ENCODE assay signal across 8 mouse cellular contexts in the genomic region with DNA sequence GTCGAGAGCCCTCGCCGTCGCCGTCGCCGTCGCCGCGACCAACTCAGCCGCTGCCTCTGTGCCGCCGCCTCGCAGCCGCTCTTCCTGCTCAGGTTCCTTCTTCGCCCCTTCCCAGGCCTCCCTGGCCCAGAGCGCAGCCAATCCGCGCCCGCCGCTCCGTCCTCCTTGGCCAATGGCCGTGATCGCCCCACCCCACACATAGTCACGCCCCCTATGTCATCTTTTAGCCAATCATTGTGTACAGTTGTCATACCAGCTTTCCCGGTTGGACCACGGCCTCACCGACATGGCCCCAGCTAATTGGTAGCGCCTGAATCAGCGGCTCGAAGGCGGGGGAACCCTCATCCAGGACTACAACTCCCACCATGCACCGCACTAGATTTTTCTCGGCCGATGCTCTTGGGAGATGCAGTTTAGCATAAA. TPM values are rescaled to one million over a fixed set of nuclear protein-coding genes. Genes with fewer than 3 reads are reported as not detected.
DNase-seq lines count a peak whose midpoint lies in the region; ATAC-seq and TF ChIP-seq lines count a peak whose summit lies in the region.

A gene (minus strand): TSS at position 113 of the 423 bp plus-strand sequence.

- H3K9me3 ChIP-seq in forebrain, embryonic 10.5 days: no peaks in the 10 kb centered on the region
- H3K9me3 ChIP-seq in heart, embryonic 15.5 days (replicated peaks): no peaks in the 10 kb centered on the region
- no peaks in the 10 kb centered on the region for H3K9me3 ChIP-seq in liver, embryonic 14.5 days (ENCODE audit: control insufficient read depth, low read length)
- H3K9me3 ChIP-seq in neural tube, embryonic 11.5 days (ENCODE audit: control insufficient read depth, low read length): no peaks in the 10 kb centered on the region
- no peaks in the 10 kb centered on the region for H3K9me3 ChIP-seq in stomach, postnatal 0 days (ENCODE audit: control insufficient read depth, low read length)

- H3K4me1 ChIP-seq in forebrain, embryonic 10.5 days: peaks cover 31% of the 10 kb centered on the region
- H3K4me1 ChIP-seq in heart, embryonic 15.5 days (replicated peaks): peaks cover 9% of the 10 kb centered on the region
- peaks cover 2 to 4% of the 10 kb centered on the region in 2 experiments; a peak in 1 of 4 replicates for H3K4me1 ChIP-seq in liver, embryonic 14.5 days (replicated peaks; ENCODE audit: control insufficient read depth in 2 of 2, insufficient read depth in 2 of 2, low read length in 1 of 2)
- H3K4me1 ChIP-seq in neural tube, embryonic 11.5 days (ENCODE audit: control insufficient read depth, insufficient read depth, low read length): peaks cover 3% of the 10 kb centered on the region; the same call in 1 of the 2 replicates
- no peaks in the 10 kb centered on the region for H3K4me1 ChIP-seq in stomach, postnatal 0 days (replicated peaks; ENCODE audit: control insufficient read depth, insufficient read depth)

- TF ChIP-seq CTCF in liver, embryonic 14.5 days (IDR thresholded peaks at IDR 0.05; ENCODE audit: low read depth): no peak
- no peak for TF ChIP-seq CTCF in stomach, postnatal 0 days (IDR thresholded peaks at IDR 0.05; ENCODE audit: low read depth)

- peak within 1 kb of the TSS; percentile 85 for H3K4me3 ChIP-seq in forebrain, embryonic 10.5 days
- H3K4me3 ChIP-seq in heart, embryonic 15.5 days: peak within 1 kb of the TSS; percentile 69
- H3K4me3 ChIP-seq in liver, embryonic 14.5 days (ENCODE audit: insufficient read depth in 1 of 2, low read depth in 2 of 2, low read length in 2 of 2): peak within 1 kb of the TSS; percentile 72 to 83
- H3K4me3 ChIP-seq in neural tube, embryonic 11.5 days (ENCODE audit: low read depth, low read length): peak within 1 kb of the TSS; percentile 88
- H3K4me3 ChIP-seq in stomach, postnatal 0 days (ENCODE audit: low read depth, low read length): peak within 1 kb of the TSS; percentile 90

- peak; percentile 97 to 98 for DNase-seq in CD8-positive naive resting alpha-beta T cell, adult 2 months (ENCODE audit: low read depth in 2 of 2, low spot score in 2 of 2)
- DNase-seq in c-Kit-positive CD71-negative TER-119-negative erythroid progenitor cells, embryonic 14.5 days (ENCODE audit: low read depth): peak; percentile 95
- peak; percentile 96 for DNase-seq in forebrain, embryonic 10.5 days (ENCODE audit: extremely low spot score, low spot score)
- DNase-seq in kidney, postnatal 25 days: peak; percentile 98 to 99
- peak; percentile 98 for DNase-seq in liver, embryonic 14.5 days (ENCODE audit: low read depth in 3 of 3, low spot score in 3 of 3)
- peak; percentile 97 for DNase-seq in neural tube, embryonic 11.5 days (ENCODE audit: low spot score)
- DNase-seq in stomach, postnatal 0 days (ENCODE audit: low spot score): peak; percentile 98

- TF ChIP-seq EP300 in liver, embryonic 14.5 days (IDR thresholded peaks at IDR 0.05; ENCODE audit: low read depth): no peak
- no peak for TF ChIP-seq EP300 in stomach, postnatal 0 days (optimal IDR thresholded peaks at IDR 0.05)

- peak within 1 kb of the TSS; percentile 92 for H3K4me2 ChIP-seq in heart, embryonic 15.5 days
- H3K4me2 ChIP-seq in liver, embryonic 14.5 days (ENCODE audit: low read depth): peak within 1 kb of the TSS; percentile 72
- peak within 1 kb of the TSS; percentile 81 for H3K4me2 ChIP-seq in neural tube, embryonic 11.5 days (ENCODE audit: low read depth)
- peak within 1 kb of the TSS; percentile 89 for H3K4me2 ChIP-seq in stomach, postnatal 0 days (replicated peaks; ENCODE audit: low read depth)

- ATAC-seq in heart, embryonic 15.5 days (replicated peaks; ENCODE audit: insufficient number of reproducible peaks, insufficient read depth, low FRiP score, low read depth): peak; percentile 100
- peak; percentile 99 for ATAC-seq in liver, embryonic 14.5 days (ENCODE audit: insufficient read depth)
- ATAC-seq in neural tube, embryonic 11.5 days (ENCODE audit: insufficient read depth, low FRiP score, low TSS enrichment): peak; percentile 100
- peak; percentile 99 for ATAC-seq in stomach, postnatal 0 days (ENCODE audit: low FRiP score, low TSS enrichment)

- 0 out of 2 replicates have a peak, but pooled peaks cover 6% of the 10 kb centered on the region for H3K36me3 ChIP-seq in forebrain, embryonic 10.5 days (replicated peaks)
- no peaks in the 10 kb centered on the region for H3K36me3 ChIP-seq in heart, embryonic 15.5 days
- no peaks in the 10 kb centered on the region for H3K36me3 ChIP-seq in liver, embryonic 14.5 days (replicated peaks; ENCODE audit: control insufficient read depth, insufficient read depth, low read depth)
- H3K36me3 ChIP-seq in neural tube, embryonic 11.5 days (ENCODE audit: control insufficient read depth, insufficient read depth, low read length): no peaks in the 10 kb centered on the region
- H3K36me3 ChIP-seq in stomach, postnatal 0 days (ENCODE audit: control insufficient read depth, insufficient read depth, low read length): no peaks in the 10 kb centered on the region

- WGBS in forebrain, embryonic 10.5 days: under 1% methylated on average over 35 of the region's 35 CpGs
- WGBS in heart, embryonic 15.5 days: under 1% methylated on average over 32 of the region's 35 CpGs
- under 1% methylated on average over 22 of the region's 35 CpGs for WGBS in liver, embryonic 14.5 days (ENCODE audit: insufficient replicate concordance)
- WGBS in neural tube, embryonic 11.5 days: 0% methylated on average over 35 of the region's 35 CpGs
- WGBS in stomach, postnatal 0 days: under 1% methylated on average over 34 of the region's 35 CpGs

- peak within 1 kb of the TSS; percentile 88 for H3K27ac ChIP-seq in forebrain, embryonic 10.5 days
- H3K27ac ChIP-seq in heart, embryonic 15.5 days: peak within 1 kb of the TSS; percentile 67
- peak within 1 kb of the TSS; percentile 27; the same call in 1 of the 2 replicates for H3K27ac ChIP-seq in liver, embryonic 14.5 days
- peak within 1 kb of the TSS; percentile 35; the same call in 1 of the 2 replicates for H3K27ac ChIP-seq in neural tube, embryonic 11.5 days (ENCODE audit: low read depth, low read length)
- peak within 1 kb of the TSS; percentile 86 for H3K27ac ChIP-seq in stomach, postnatal 0 days (replicated peaks)

- H3K9ac ChIP-seq in heart, embryonic 15.5 days: peak within 1 kb of the TSS; percentile 77
- peak within 1 kb of the TSS; percentile 77 for H3K9ac ChIP-seq in liver, embryonic 14.5 days (replicated peaks)
- H3K9ac ChIP-seq in neural tube, embryonic 11.5 days (ENCODE audit: low read length): peak within 1 kb of the TSS; percentile 87
- H3K9ac ChIP-seq in stomach, postnatal 0 days (ENCODE audit: low read length): peak within 1 kb of the TSS; percentile 98

- H3K27me3 ChIP-seq in forebrain, embryonic 10.5 days (ENCODE audit: poor library complexity, severe bottlenecking): no peaks in the 10 kb centered on the region
- no peaks in the 10 kb centered on the region for H3K27me3 ChIP-seq in heart, embryonic 15.5 days
- H3K27me3 ChIP-seq in liver, embryonic 14.5 days (ENCODE audit: control insufficient read depth, insufficient read depth, low read length): no peaks in the 10 kb centered on the region
- no peaks in the 10 kb centered on the region for H3K27me3 ChIP-seq in neural tube, embryonic 11.5 days (ENCODE audit: control insufficient read depth, insufficient read depth, low read length)
- no peaks in the 10 kb centered on the region for H3K27me3 ChIP-seq in stomach, postnatal 0 days (ENCODE audit: control insufficient read depth, insufficient read depth, low read length)

RNA-seq across cellular contexts. Expression of the gene that starts here (rescaled TPM):
- polyA plus RNA-seq in forebrain, embryonic 10.5 days (2016; fragmentation: Nextera tagmentation; extraction: Ambion mirVana): 60.7 and 61.5 TPM in 2 replicates
- polyA plus RNA-seq in heart, embryonic 15.5 days (2015; fragmentation: Nextera tagmentation; extraction: Ambion mirVana): 56.9 and 64.9 TPM in 2 replicates
- 6.9 and 12.8 TPM in 2 replicates for polyA plus RNA-seq in liver, embryonic 14.5 days (2012; rRNA removed)
- polyA plus RNA-seq in liver, embryonic 14.5 days (2014; fragmentation: Nextera tagmentation; extraction: Ambion mirVana): 27.3 and 28.3 TPM in 2 replicates
- polyA plus RNA-seq in neural tube, embryonic 11.5 days (2014; fragmentation: Nextera tagmentation; extraction: Ambion mirVana): 92.1 and 98.1 TPM in 2 replicates
- 74.2 and 77.3 TPM in 2 replicates for polyA plus RNA-seq in stomach, postnatal 0 days (2015; fragmentation: Nextera tagmentation; extraction: Ambion mirVana)

Comparison
In these comparisons a context has a peak if more than half of its experiments do, and no peak if none do; other contexts are left out.
1. Peak in every context shown above with its lines: DNase-seq, ATAC-seq, H3K4me3 ChIP-seq and H3K27ac ChIP-seq.
2. H3K27ac ChIP-seq: peak in every context shown above with its lines; median percentile 88 in forebrain, embryonic 10.5 days; 86 in stomach, postnatal 0 days; 67 in heart, embryonic 15.5 days; 35 in neural tube, embryonic 11.5 days; 27 in liver, embryonic 14.5 days.